Mouse (Mus musculus) MEL (cell line): ENCODE results near the gene Rsph6a. TPM values are rescaled to one million over a fixed set of nuclear protein-coding genes. Genes with fewer than 3 reads are reported as not detected.

Source experiments
- DNase-seq: peaks from one replicate; pipeline ENCODE4 v3.0.0; 2011; ENCODE audit warnings: low read depth, low spot score
- H3K27ac ChIP-seq: 2 replicates; pipeline ENCODE4 v1.5.1; 2012; ENCODE audit warnings: low read depth, mild to moderate bottlenecking, control low read depth, low read length, moderate library complexity; ENCODE audit not compliant: control insufficient read depth
- H3K27me3 ChIP-seq, 2 experiments: fragments of 150-350 bp in 1 of 2; sonication (generic) in 1 of 2; 2 replicates each; pipeline ENCODE4 v1.6.1; 2012; ENCODE audit warnings: low read length in 2 of 2, mild to moderate bottlenecking in 2 of 2, improper control_type of control experiment in 1 of 2, moderate library complexity in 1 of 2; ENCODE audit not compliant: insufficient read depth in 2 of 2, control insufficient read depth in 1 of 2
- H3K36me3 ChIP-seq, 2 experiments: 2 replicates each; pipeline ENCODE4 v1.6.1; 2012 to 2014; ENCODE audit warnings: low read length in 2 of 2, improper control_type of control experiment in 1 of 2, inconsistent platforms in 1 of 2, mild to moderate bottlenecking in 1 of 2; ENCODE audit not compliant: insufficient read depth in 2 of 2, control insufficient read depth in 1 of 2
- H3K4me1 ChIP-seq, 2 experiments: fragments of 150-350 bp in 1 of 2; sonication (generic) in 1 of 2; 2 replicates each; pipeline ENCODE4 v1.6.1; 2012; ENCODE audit warnings: low read length in 2 of 2, improper control_type of control experiment in 1 of 2, mild to moderate bottlenecking in 1 of 2; ENCODE audit not compliant: insufficient read depth in 2 of 2, control insufficient read depth in 1 of 2
- H3K4me3 ChIP-seq, 2 experiments: fragments of 150-350 bp in 1 of 2; sonication (generic) in 1 of 2; 2 replicates each; pipeline ENCODE4 v1.5.1; 2012; ENCODE audit warnings: low read depth in 2 of 2, low read length in 2 of 2, mild to moderate bottlenecking in 2 of 2, moderate library complexity in 2 of 2, control low read depth in 1 of 2, improper control_type of control experiment in 1 of 2; ENCODE audit not compliant: control insufficient read depth in 1 of 2, insufficient read depth in 1 of 2
- H3K79me2 ChIP-seq: 2 replicates; pipeline ENCODE4 v1.6.1; 2012; ENCODE audit warnings: mild to moderate bottlenecking, low read length, moderate library complexity; ENCODE audit not compliant: control insufficient read depth, poor library complexity, insufficient read depth
- H3K9ac ChIP-seq: 2 replicates; pipeline ENCODE4 v1.6.1; 2012; ENCODE audit warnings: low read depth, mild to moderate bottlenecking, control low read depth, low read length, moderate library complexity; ENCODE audit not compliant: control insufficient read depth, poor library complexity, severe bottlenecking
- H3K9me3 ChIP-seq: fragments of 150-350 bp; sonication (generic); replicated peaks from 2 replicates; pipeline ENCODE4 v1.6.1; 2012; ENCODE audit warnings: mild to moderate bottlenecking, low read length, improper control_type of control experiment, moderate library complexity; ENCODE audit not compliant: insufficient read depth
- CHD2 ChIP-seq: IDR thresholded peaks from 2 replicates; pipeline ENCODE4 v1.6.1; 2011; ENCODE audit warnings: low read length, improper control_type of control experiment
- CTCF ChIP-seq, 3 experiments: IDR thresholded peaks in 2 of 3; conservative IDR thresholded peaks in 1 of 3; 2 replicates each; pipeline ENCODE4 v1.5.1; 2011 to 2012; ENCODE audit warnings: low read length in 3 of 3, low read depth in 2 of 3, mild to moderate bottlenecking in 2 of 3, improper control_type of control experiment in 1 of 3, inconsistent platforms in 1 of 3, mixed read lengths in 1 of 3, moderate library complexity in 1 of 3; ENCODE audit not compliant: control insufficient read depth in 1 of 3, insufficient read depth in 1 of 3, poor library complexity in 1 of 3, severe bottlenecking in 1 of 3
- ELF1 ChIP-seq: IDR thresholded peaks from 2 replicates; pipeline ENCODE4 v1.6.1; 2014; ENCODE audit warnings: low read depth, mild to moderate bottlenecking, inconsistent platforms, low read length, improper control_type of control experiment, moderate library complexity
- GABPA ChIP-seq: IDR thresholded peaks from 2 replicates; pipeline ENCODE4 v1.6.1; 2012; ENCODE audit warnings: low read depth, mild to moderate bottlenecking, inconsistent platforms, low read length, improper control_type of control experiment, moderate library complexity
- HCFC1 ChIP-seq: IDR thresholded peaks from 2 replicates; pipeline ENCODE4 v1.6.1; 2012; ENCODE audit warnings: low read depth, mild to moderate bottlenecking, inconsistent platforms, low read length, improper control_type of control experiment, moderate library complexity
- KAT2A ChIP-seq: conservative IDR thresholded peaks from 2 replicates; pipeline ENCODE4 v1.6.1; 2012; ENCODE audit warnings: low read depth, low read length, improper control_type of control experiment, inconsistent platforms
- MAFK ChIP-seq: IDR thresholded peaks from 2 replicates; pipeline ENCODE4 v1.6.1; 2011; ENCODE audit warnings: low read depth, mild to moderate bottlenecking, low read length, improper control_type of control experiment, borderline replicate concordance
- MXI1 ChIP-seq: IDR thresholded peaks from 2 replicates; pipeline ENCODE4 v1.6.1; 2011; ENCODE audit warnings: mild to moderate bottlenecking, low read depth, low read length, improper control_type of control experiment
- NRF1 ChIP-seq: IDR thresholded peaks from 2 replicates; pipeline ENCODE4 v1.6.1; 2014; ENCODE audit warnings: low read depth, mild to moderate bottlenecking, inconsistent platforms, low read length, improper control_type of control experiment, moderate library complexity; ENCODE audit not compliant: poor library complexity, insufficient read depth, severe bottlenecking
- POLR2AphosphoS2 ChIP-seq: IDR thresholded peaks from 2 replicates; pipeline ENCODE4 v1.6.1; 2011; ENCODE audit warnings: low read length, improper control_type of control experiment
- POLR2AphosphoS5 ChIP-seq: IDR thresholded peaks from 2 replicates; pipeline ENCODE4 v1.6.1; 2012; ENCODE audit warnings: low read depth, borderline replicate concordance, mild to moderate bottlenecking, inconsistent platforms, low read length, moderate library complexity, mixed read lengths
- SMC3 ChIP-seq: IDR thresholded peaks from 2 replicates; pipeline ENCODE4 v1.6.1; 2011; ENCODE audit warnings: low read depth, low read length, improper control_type of control experiment
- TBP ChIP-seq: IDR thresholded peaks from 2 replicates; pipeline ENCODE4 v1.8.0; 2011; ENCODE audit warnings: low read depth, low read length, improper control_type of control experiment
- TCF12 ChIP-seq: IDR thresholded peaks from 2 replicates; pipeline ENCODE4 v1.6.1; 2014; ENCODE audit warnings: low read depth, mild to moderate bottlenecking, inconsistent platforms, low read length, improper control_type of control experiment, moderate library complexity
- UBTF ChIP-seq: IDR thresholded peaks from 2 replicates; pipeline ENCODE4 v1.6.1; 2012; ENCODE audit warnings: low read depth, mild to moderate bottlenecking, inconsistent platforms, low read length, improper control_type of control experiment, moderate library complexity, borderline replicate concordance; ENCODE audit not compliant: insufficient read depth
- USF1 ChIP-seq: IDR thresholded peaks from 2 replicates; pipeline ENCODE4 v1.6.1; 2014; ENCODE audit warnings: low read depth, mild to moderate bottlenecking, inconsistent platforms, low read length, improper control_type of control experiment, moderate library complexity
- ZC3H11A ChIP-seq: IDR thresholded peaks from 2 replicates; pipeline ENCODE4 v1.6.1; 2012; ENCODE audit warnings: low read depth, mild to moderate bottlenecking, inconsistent platforms, low read length, improper control_type of control experiment
- ZNF384 ChIP-seq: IDR thresholded peaks from 2 replicates; pipeline ENCODE4 v1.6.1; 2012; ENCODE audit warnings: low read depth, mild to moderate bottlenecking, inconsistent platforms, low read length, improper control_type of control experiment
- polyA plus RNA-seq, 2 experiments: library from polyadenylated mRNA; stranded (reverse) in 1 of 2; unstranded in 1 of 2; fragments of >175 nt in 1 of 2; fragments of >200 nt in 1 of 2; gene quantifications; 2 replicates each; pipeline versions ENCODE4 v1.2.1 to v1.2.4; 2012; ENCODE audit warnings: low replicate concordance in 2 of 2, low read depth in 1 of 2; ENCODE audit not compliant: insufficient read length in 2 of 2, insufficient read depth in 1 of 2, missing spikeins in 1 of 2
- total RNA-seq: library from RNA; depleted of rRNA; stranded (reverse); fragments of 300-350 nt; gene quantifications from 2 replicates; pipeline ENCODE4 v1.2.3, GENCODE M21; 2012

Gene Rsph6a
- total and polyA plus RNA-seq, 3 experiments, result 0.04 to 0.23 TPM; not detected in 1

- Histone ChIP-seq H3K27ac (no peak overlapping the region), H3K4me3 (no peak overlapping the region), H3K4me1 (peaks cover 9 to 24% of the 10 kb centered on the region in 2 experiments), H3K9me3 (no peaks in the 10 kb centered on the region), H3K79me2 (no peaks in the 10 kb centered on the region; the same call in 1 of the 2 replicates), H3K9ac (no peak overlapping the region), H3K36me3 (peaks cover 0 to 20% of the 10 kb centered on the region in 2 experiments; a peak in 2 of 4 replicates), H3K27me3 (no peaks in the 10 kb centered on the region)
- no peak for DNase-seq
- TF ChIP-seq UBTF (no peak), CTCF (IDR thresholded peaks at IDR 0.05 in 2 of 3, conservative IDR thresholded peaks at IDR 0.05 in 1 of 3; ENCODE audit: control insufficient read depth in 1 of 3, insufficient read depth in 1 of 3, low read depth in 2 of 3, low read length in 3 of 3, poor library complexity in 1 of 3, severe bottlenecking in 1 of 3) (no peak), KAT2A (no peak), ELF1 (no peak), ZC3H11A (no peak), TCF12 (no peak), HCFC1 (no peak), SMC3 (no peak), CHD2 (no peak), MAFK (no peak), MXI1 (no peak), TBP (no peak), GABPA (no peak), NRF1 (no peak), POLR2AphosphoS2 (no peak), USF1 (no peak)
Measured at GRCm38 (mm10) chr7:19082171-19082570, 27.7 kb downstream of the Rsph6a start.

- no peaks in the 10 kb centered on the region for H3K9me3 ChIP-seq
- H3K36me3 ChIP-seq, result peaks cover 0 to 13% of the 10 kb centered on the region in 2 experiments; a peak in 2 of 4 replicates
- H3K9ac ChIP-seq, result no peak overlapping the region
- H3K27me3 ChIP-seq, result no peaks in the 10 kb centered on the region
- H3K79me2 ChIP-seq, result no peaks in the 10 kb centered on the region; the same call in 1 of the 2 replicates
- DNase-seq, result no peak
- TF ChIP-seq TCF12, result no peak
- no peak for TF ChIP-seq UBTF
- TF ChIP-seq ZNF384, result no peak
- TF ChIP-seq POLR2AphosphoS2, result no peak
- TF ChIP-seq POLR2AphosphoS5, result no peak
- no peak for TF ChIP-seq MXI1
- TF ChIP-seq GABPA, result no peak
- no peak for TF ChIP-seq KAT2A
- no peak for TF ChIP-seq HCFC1
- no peak overlapping the region for H3K27ac ChIP-seq
- peaks cover 5 to 16% of the 10 kb centered on the region in 2 experiments for H3K4me1 ChIP-seq
- no peak overlapping the region for H3K4me3 ChIP-seq
Measured at GRCm38 (mm10) chr7:19083096-19083495, 28.6 kb downstream of the Rsph6a start.
